Mouse (Mus musculus): ENCODE results near the gene Plekhh3. TPM values are rescaled to one million over a fixed set of nuclear protein-coding genes. Genes with fewer than 3 reads are reported as not detected.

Gene Plekhh3
- polyA plus RNA-seq, 1 experiment from 2014 or later, result 9.3 TPM

DNA sequence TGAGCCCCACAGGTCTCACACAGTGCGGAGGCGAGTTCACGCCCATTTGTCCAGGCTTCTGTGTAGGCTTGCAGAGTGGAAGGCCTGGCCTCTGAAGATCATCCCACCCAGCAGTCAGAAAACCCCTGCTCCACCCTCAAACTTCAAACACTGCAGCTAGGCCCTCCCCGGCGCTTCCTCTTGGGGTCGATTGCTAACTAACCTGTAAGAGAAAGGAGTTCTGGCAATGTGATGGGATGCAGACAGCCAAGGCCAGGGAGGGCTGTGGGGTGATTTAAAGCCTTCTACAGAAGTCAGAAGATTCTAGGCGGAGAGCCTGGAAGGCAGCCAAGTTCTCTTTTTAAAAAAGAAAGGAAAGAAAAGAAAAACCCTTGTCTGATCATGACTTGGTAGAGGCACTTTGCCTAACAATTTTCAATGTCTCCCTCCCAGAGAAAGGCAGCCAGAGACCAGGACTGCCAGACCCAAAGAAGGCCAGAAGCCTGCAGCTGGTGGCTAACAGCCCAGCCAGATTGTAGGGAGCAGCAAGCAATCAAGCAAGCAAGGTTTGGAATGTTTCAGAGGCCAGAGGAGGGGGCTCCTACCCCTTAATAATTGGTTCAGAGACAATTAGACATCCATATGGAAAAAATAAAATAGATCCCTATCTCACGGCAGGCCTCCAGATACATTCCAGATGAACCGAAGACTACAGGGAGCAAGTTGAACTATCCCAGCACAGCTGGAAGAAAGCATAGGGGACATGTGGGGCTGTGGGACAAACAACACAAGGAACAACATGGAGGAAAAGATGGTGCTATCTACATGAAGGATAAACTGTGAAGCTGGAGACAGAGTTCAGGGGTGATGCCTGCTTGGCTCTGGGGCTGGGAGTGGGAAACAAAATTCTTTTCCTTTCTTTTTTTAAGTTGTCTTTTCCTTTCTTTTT, 21.7 kb downstream of the Plekhh3 start:
- Histone ChIP-seq H3K9ac (ENCODE audit: low read depth, low read length) (no peak overlapping the region; the same call in 1 of the 2 replicates), H3K4me1 (ENCODE audit: control insufficient read depth, insufficient read depth, low read depth, low read length) (peaks cover 7% of the 10 kb centered on the region), H3K4me3 (ENCODE audit: low read length) (no peak overlapping the region), H3K36me3 (ENCODE audit: control insufficient read depth, insufficient read depth, low read length) (no peaks in the 10 kb centered on the region), H3K27me3 (replicated peaks; ENCODE audit: control insufficient read depth, insufficient read depth, low read length) (no peaks in the 10 kb centered on the region), H3K27ac (ENCODE audit: low read depth, low read length) (peak overlapping the region; percentile 14; the same call in 1 of the 2 replicates), H3K9me3 (ENCODE audit: control insufficient read depth, low read length) (no peaks in the 10 kb centered on the region), H3K4me2 (ENCODE audit: low read length) (no peak overlapping the region)
- ATAC-seq, result peak; percentile 58
- 49% methylated on average over 9 of the region's 9 CpGs for WGBS

DNA sequence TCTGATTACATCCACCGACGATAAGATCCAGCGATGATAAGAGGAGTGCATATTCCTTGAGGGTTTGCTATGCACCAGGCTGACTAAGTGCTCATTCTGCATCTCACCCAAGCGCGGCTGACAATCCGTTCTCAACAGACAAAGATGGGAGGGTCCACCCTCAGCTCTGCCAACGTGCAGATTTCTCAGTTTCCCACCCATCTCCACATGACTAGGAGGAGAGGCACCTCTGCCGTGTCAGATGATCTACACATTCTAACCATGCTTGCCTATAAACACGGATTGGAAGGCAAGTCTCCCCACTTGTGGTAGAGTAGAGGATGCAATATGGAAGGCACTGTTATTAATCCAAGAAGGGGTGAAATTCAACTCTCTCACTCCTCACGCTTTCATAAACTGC, 22.4 kb downstream of the Plekhh3 start:
- Histone ChIP-seq H3K27me3 (replicated peaks; ENCODE audit: control insufficient read depth, insufficient read depth, low read length) (no peaks in the 10 kb centered on the region), H3K4me2 (ENCODE audit: low read length) (no peak overlapping the region), H3K9ac (ENCODE audit: low read depth, low read length) (no peak overlapping the region), H3K9me3 (ENCODE audit: control insufficient read depth, low read length) (no peaks in the 10 kb centered on the region), H3K27ac (ENCODE audit: low read depth, low read length) (peak overlapping the region; percentile 14; the same call in 1 of the 2 replicates), H3K4me3 (ENCODE audit: low read length) (no peak overlapping the region), H3K4me1 (ENCODE audit: control insufficient read depth, insufficient read depth, low read depth, low read length) (peaks cover 9% of the 10 kb centered on the region), H3K36me3 (ENCODE audit: control insufficient read depth, insufficient read depth, low read length) (no peaks in the 10 kb centered on the region)
- no peak for ATAC-seq
- WGBS, result 68% methylated on average over 10 of the region's 10 CpGs

DNA sequence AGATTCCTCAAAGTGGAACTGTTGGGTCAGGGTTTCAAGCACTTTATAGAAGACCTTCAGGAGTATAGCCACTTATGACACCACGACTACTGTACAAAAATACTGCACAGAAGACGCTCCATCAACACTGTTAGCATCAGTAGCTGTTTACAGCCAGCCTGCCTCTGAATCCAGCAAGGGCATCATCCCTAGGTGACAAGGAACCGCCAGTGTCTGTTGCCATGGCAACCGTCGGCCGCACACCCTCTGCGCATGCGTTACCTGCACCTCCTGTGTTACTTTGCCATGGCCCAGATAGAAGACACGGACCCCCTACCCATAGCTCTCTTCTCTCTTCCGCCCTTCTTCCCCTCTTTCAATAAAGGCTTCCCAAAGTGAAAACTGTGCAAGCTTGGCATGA, 24.8 kb downstream of the Plekhh3 start:
- no peak overlapping the region; the same call in 1 of the 2 replicates for H3K9ac ChIP-seq (ENCODE audit: low read depth, low read length)
- peak overlapping the region; percentile 64 for H3K27ac ChIP-seq (ENCODE audit: low read depth, low read length)
- no peaks in the 10 kb centered on the region for H3K27me3 ChIP-seq (replicated peaks; ENCODE audit: control insufficient read depth, insufficient read depth, low read length)
- peak overlapping the region; percentile 17 for H3K4me2 ChIP-seq (ENCODE audit: low read length)
- no peaks in the 10 kb centered on the region for H3K9me3 ChIP-seq (ENCODE audit: control insufficient read depth, low read length)
- H3K36me3 ChIP-seq (ENCODE audit: control insufficient read depth, insufficient read depth, low read length), result no peaks in the 10 kb centered on the region
- peaks cover 13% of the 10 kb centered on the region for H3K4me1 ChIP-seq (ENCODE audit: control insufficient read depth, insufficient read depth, low read depth, low read length)
- WGBS, result 15% methylated on average over 10 of the region's 10 CpGs
- peak; percentile 77; the same call in 1 of the 2 replicates for ATAC-seq
- no peak overlapping the region for H3K4me3 ChIP-seq (ENCODE audit: low read length)

DNA sequence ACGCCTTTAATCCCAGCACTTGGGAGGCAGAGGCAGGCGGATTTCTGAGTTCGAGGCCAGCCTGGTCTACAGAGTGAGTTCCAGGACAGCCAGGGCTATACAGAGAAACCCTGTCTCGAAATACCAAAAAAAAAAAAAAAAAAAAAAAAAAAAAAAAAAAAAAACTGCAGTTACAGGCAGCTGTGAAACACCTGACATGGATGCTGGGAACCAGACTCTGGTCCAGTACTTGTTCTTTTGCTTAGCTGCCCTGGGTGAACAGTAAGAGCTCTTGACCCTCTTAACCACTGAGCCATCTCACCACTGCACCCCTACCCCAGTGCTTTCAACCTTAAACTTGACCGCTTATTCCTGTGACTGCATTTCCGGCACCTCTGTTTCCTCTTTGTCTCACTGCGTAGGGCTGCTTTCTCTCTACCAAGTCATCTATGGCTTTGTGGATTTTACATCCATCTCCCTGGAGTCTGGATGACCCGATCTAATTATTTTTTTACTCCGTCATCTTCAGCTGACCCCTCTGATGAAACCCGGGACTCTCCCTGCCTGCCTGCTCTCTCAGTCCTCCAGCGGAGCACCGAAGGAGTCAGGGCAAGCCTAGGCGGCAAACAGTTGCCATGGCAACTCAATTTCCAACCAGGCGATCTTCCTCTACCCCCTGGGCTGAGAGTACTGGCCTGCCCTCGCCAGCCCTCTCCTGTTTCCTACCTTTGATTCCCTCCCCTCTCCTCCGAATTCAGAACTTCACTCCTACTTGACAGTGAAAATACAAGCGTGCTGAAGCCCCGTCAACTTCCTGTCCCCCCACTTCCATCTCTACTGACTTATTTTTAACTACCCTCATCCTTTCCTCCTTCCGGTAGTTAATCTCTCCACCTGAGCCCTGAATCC, 27.6 kb downstream of the Plekhh3 start:
- Histone ChIP-seq H3K9me3 (ENCODE audit: control insufficient read depth, low read length) (no peaks in the 10 kb centered on the region), H3K27ac (ENCODE audit: low read depth, low read length) (peak overlapping the region; percentile 39; the same call in 1 of the 2 replicates), H3K36me3 (ENCODE audit: control insufficient read depth, insufficient read depth, low read length) (no peaks in the 10 kb centered on the region), H3K27me3 (replicated peaks; ENCODE audit: control insufficient read depth, insufficient read depth, low read length) (no peaks in the 10 kb centered on the region), H3K4me1 (ENCODE audit: control insufficient read depth, insufficient read depth, low read depth, low read length) (peaks cover 13% of the 10 kb centered on the region), H3K4me3 (ENCODE audit: low read length) (peak overlapping the region; percentile 34), H3K4me2 (ENCODE audit: low read length) (peak overlapping the region; percentile 65), H3K9ac (ENCODE audit: low read depth, low read length) (peak overlapping the region; percentile 59)
- peak; percentile 68 for ATAC-seq
- WGBS, result 19% methylated on average over 18 of the region's 19 CpGs

DNA sequence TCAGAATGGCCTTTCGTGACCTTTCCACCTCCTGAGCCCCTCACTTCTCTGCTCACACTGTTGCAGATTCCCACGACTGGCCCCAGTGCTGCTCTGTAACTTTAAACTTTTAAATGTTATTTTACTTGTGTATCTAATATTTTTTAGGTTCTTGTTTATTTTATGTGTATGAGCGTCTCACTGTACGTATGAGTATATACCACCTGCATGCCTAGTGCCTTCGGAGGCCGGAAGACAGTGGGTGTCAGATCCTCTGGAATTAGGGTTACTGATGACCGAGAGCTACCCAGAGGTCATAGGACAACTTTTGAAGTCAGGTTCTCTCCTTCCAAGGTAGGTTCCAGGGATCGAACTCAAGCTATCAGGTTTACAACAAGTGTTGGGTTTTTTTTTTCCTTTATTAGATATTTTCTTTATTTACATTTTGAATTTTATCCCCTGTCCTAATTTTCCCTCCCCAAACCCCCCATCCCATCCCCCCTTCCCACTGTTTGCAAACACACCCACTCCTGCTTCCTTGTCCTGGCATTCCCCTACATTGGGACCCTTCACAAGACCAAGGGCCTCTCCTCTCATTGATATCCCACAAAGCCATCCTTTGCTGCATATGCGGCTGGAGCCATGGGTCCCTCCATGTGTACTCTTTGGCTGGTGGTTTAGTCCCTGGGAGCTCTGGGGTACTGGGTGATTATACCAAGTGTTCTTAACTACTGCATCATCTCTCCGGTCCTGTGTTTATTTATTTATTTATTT, 28.8 kb downstream of the Plekhh3 start:
- Histone ChIP-seq H3K27ac (ENCODE audit: low read depth, low read length) (no peak overlapping the region), H3K4me2 (ENCODE audit: low read length) (no peak overlapping the region), H3K4me1 (ENCODE audit: control insufficient read depth, insufficient read depth, low read depth, low read length) (peaks cover 13% of the 10 kb centered on the region), H3K9ac (ENCODE audit: low read depth, low read length) (no peak overlapping the region), H3K9me3 (ENCODE audit: control insufficient read depth, low read length) (no peaks in the 10 kb centered on the region), H3K36me3 (ENCODE audit: control insufficient read depth, insufficient read depth, low read length) (no peaks in the 10 kb centered on the region), H3K27me3 (replicated peaks; ENCODE audit: control insufficient read depth, insufficient read depth, low read length) (no peaks in the 10 kb centered on the region), H3K4me3 (ENCODE audit: low read length) (no peak overlapping the region)
- ATAC-seq, result no peak
- WGBS, result 92% methylated on average over 10 of the region's 10 CpGs

DNA sequence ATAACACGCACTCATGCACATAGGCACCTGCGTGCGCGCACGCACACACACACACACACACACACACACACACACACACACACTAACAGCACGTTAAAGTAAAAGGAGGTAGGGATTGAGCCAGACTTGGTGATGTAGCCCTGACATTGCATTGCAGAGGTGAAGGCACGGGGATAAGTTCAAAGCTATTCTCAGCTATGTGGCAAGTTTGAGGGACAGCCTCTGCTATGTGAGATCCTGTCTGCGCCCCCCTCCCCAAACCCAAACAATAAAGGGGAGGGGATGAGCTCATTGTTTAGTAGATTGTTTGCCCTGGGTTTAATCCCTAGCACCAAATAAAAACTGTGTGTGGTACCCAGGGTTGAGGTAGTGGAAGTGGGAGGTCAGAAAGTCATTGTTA, 30.1 kb downstream of the Plekhh3 start:
- Histone ChIP-seq H3K27ac (ENCODE audit: low read depth, low read length) (no peak overlapping the region), H3K27me3 (replicated peaks; ENCODE audit: control insufficient read depth, insufficient read depth, low read length) (no peaks in the 10 kb centered on the region), H3K4me1 (ENCODE audit: control insufficient read depth, insufficient read depth, low read depth, low read length) (peaks cover 9% of the 10 kb centered on the region; the same call in 1 of the 2 replicates), H3K4me2 (ENCODE audit: low read length) (no peak overlapping the region), H3K9me3 (ENCODE audit: control insufficient read depth, low read length) (no peaks in the 10 kb centered on the region), H3K9ac (ENCODE audit: low read depth, low read length) (no peak overlapping the region), H3K4me3 (ENCODE audit: low read length) (no peak overlapping the region), H3K36me3 (ENCODE audit: control insufficient read depth, insufficient read depth, low read length) (no peaks in the 10 kb centered on the region)
- no peak for ATAC-seq
- WGBS, result 92% methylated on average over 8 of the region's 8 CpGs

DNA sequence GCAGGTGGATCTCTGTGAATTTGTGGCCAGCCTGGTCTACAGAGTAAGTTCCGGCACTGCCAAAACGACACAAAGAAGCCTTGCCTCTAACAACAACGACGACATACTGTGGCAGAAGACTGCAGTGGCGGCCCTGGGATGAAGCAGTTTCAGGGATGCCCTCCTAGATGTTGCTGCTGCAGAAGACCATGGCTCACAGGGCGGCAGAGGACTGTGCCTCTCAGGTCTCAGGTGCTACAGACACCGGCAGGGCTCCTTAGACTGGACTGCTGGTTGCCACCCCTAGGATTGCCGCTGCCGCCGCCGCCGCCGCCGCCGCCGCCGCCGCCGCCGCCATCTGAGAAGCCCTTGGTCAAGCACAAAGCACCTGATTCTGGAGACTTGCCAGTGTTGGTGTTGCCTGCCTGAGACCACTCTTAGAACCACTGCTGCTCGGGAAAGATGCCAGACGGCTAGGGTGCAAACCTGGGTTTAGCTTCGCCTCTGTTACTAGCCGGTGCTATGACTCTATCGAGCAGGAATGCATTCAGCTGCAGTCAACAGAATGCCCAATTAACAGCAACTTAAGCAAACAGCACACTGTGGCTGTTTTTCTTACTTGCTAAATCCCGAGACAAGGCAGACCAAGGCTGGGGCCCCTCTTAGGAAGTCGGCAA, 30.9 kb downstream of the Plekhh3 start:
- Histone ChIP-seq H3K9me3 (ENCODE audit: control insufficient read depth, low read length) (no peaks in the 10 kb centered on the region), H3K4me3 (ENCODE audit: low read length) (peak overlapping the region; percentile 35), H3K4me1 (ENCODE audit: control insufficient read depth, insufficient read depth, low read depth, low read length) (peaks cover 9% of the 10 kb centered on the region; the same call in 1 of the 2 replicates), H3K27me3 (replicated peaks; ENCODE audit: control insufficient read depth, insufficient read depth, low read length) (no peaks in the 10 kb centered on the region), H3K9ac (ENCODE audit: low read depth, low read length) (peak overlapping the region; percentile 57), H3K27ac (ENCODE audit: low read depth, low read length) (peak overlapping the region; percentile 44; the same call in 1 of the 2 replicates), H3K4me2 (ENCODE audit: low read length) (peak overlapping the region; percentile 60), H3K36me3 (ENCODE audit: control insufficient read depth, insufficient read depth, low read length) (no peaks in the 10 kb centered on the region)
- ATAC-seq, result no peak
- WGBS, result 38% methylated on average over 27 of the region's 27 CpGs

DNA sequence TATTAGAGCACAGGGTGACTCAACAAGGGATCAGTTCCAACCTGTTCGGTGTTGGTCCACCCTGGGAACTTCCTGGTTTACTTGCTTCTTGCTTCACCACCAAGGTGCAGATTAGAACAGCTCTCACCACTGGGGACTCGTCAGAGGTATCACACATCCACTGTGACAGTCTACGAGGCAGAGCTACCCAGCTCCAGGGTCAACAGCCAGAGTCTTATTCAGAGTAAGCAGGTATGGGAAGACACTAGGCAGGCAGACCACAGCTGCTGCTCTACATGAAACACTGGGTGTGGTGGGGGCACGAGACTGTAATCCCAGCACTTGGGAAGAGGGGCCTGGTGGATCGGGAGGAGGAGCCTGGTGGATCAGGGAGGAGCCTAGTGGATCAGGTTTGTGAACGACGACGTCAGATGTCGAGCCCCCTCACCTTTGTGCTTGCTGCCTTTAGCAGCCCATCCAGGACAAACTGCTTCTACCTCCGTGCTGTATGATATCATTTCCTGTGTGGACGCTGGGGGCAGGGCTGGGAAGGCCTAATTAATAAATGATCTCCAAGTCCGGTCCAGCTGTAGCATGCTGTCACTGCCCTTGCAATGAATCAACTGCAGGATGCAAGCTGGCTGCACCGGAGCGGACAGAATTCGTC, 32.5 kb downstream of the Plekhh3 start:
- 22% methylated on average over 15 of the region's 15 CpGs for WGBS
- Histone ChIP-seq H3K27me3 (replicated peaks; ENCODE audit: control insufficient read depth, insufficient read depth, low read length) (no peaks in the 10 kb centered on the region), H3K36me3 (ENCODE audit: control insufficient read depth, insufficient read depth, low read length) (no peaks in the 10 kb centered on the region), H3K4me2 (ENCODE audit: low read length) (peak overlapping the region; percentile 43), H3K4me1 (ENCODE audit: control insufficient read depth, insufficient read depth, low read depth, low read length) (peaks cover 6% of the 10 kb centered on the region; the same call in 1 of the 2 replicates), H3K27ac (ENCODE audit: low read depth, low read length) (no peak overlapping the region; the same call in 1 of the 2 replicates), H3K9me3 (ENCODE audit: control insufficient read depth, low read length) (no peaks in the 10 kb centered on the region), H3K4me3 (ENCODE audit: low read length) (peak overlapping the region; percentile 15), H3K9ac (ENCODE audit: low read depth, low read length) (no peak overlapping the region)
- ATAC-seq, result peak; percentile 71

Data from hindbrain, embryonic 16.5 days (tissue).